Mouse (Mus musculus) spleen, adult 2 months (tissue): ENCODE measurements around the gene Gm2075.
"Not testable (repeated sequence)": the region's sequence is repeated elsewhere in the genome, so short reads cannot be mapped to it uniquely, and the experiment has no call there.

ENCODE experiments used
- CTCF ChIP-seq: fragments of 200-500 bp; IDR thresholded peaks from 2 replicates; pipeline ENCODE4 v1.5.1; 2011; ENCODE audit warnings: mild to moderate bottlenecking, inconsistent platforms; ENCODE audit not compliant: insufficient read depth, insufficient read length, insufficient replicate concordance; ENCODE audit errors: extremely low read depth
- POLR2A ChIP-seq: fragments of 200-500 bp; IDR thresholded peaks from 2 replicates; pipeline ENCODE4 v1.6.1; 2011; ENCODE audit warnings: low read depth, low read length, inconsistent platforms

GRCm38 (mm10) chr12:87984000-87984399 lies 27.6 kb upstream of the Gm2075 start:
- not testable (repeated sequence) for TF ChIP-seq CTCF, POLR2A
